Mouse (Mus musculus) MEL (cell line): ENCODE measurements around the gene Nt5c3b. TPM values are rescaled to one million over a fixed set of nuclear protein-coding genes. Genes with fewer than 3 reads are reported as not detected.
A peak's percentile ranks its signal among the peaks of the same experiment; 100 is the strongest.

Experiments
- DNase-seq: peaks from one replicate; pipeline ENCODE4 v3.0.0; 2011; ENCODE audit warnings: low read depth, low spot score
- H3K27ac ChIP-seq: 2 replicates; pipeline ENCODE4 v1.5.1; 2012; ENCODE audit warnings: low read depth, mild to moderate bottlenecking, control low read depth, low read length, moderate library complexity; ENCODE audit not compliant: control insufficient read depth
- H3K27me3 ChIP-seq, 2 experiments: fragments of 150-350 bp in 1 of 2; sonication (generic) in 1 of 2; 2 replicates each; pipeline ENCODE4 v1.6.1; 2012; ENCODE audit warnings: low read length in 2 of 2, mild to moderate bottlenecking in 2 of 2, improper control_type of control experiment in 1 of 2, moderate library complexity in 1 of 2; ENCODE audit not compliant: insufficient read depth in 2 of 2, control insufficient read depth in 1 of 2
- H3K36me3 ChIP-seq, 2 experiments: 2 replicates each; pipeline ENCODE4 v1.6.1; 2012 to 2014; ENCODE audit warnings: low read length in 2 of 2, improper control_type of control experiment in 1 of 2, inconsistent platforms in 1 of 2, mild to moderate bottlenecking in 1 of 2; ENCODE audit not compliant: insufficient read depth in 2 of 2, control insufficient read depth in 1 of 2
- H3K4me1 ChIP-seq, 2 experiments: fragments of 150-350 bp in 1 of 2; sonication (generic) in 1 of 2; 2 replicates each; pipeline ENCODE4 v1.6.1; 2012; ENCODE audit warnings: low read length in 2 of 2, improper control_type of control experiment in 1 of 2, mild to moderate bottlenecking in 1 of 2; ENCODE audit not compliant: insufficient read depth in 2 of 2, control insufficient read depth in 1 of 2
- H3K4me3 ChIP-seq, 2 experiments: fragments of 150-350 bp in 1 of 2; sonication (generic) in 1 of 2; 2 replicates each; pipeline ENCODE4 v1.5.1; 2012; ENCODE audit warnings: low read depth in 2 of 2, low read length in 2 of 2, mild to moderate bottlenecking in 2 of 2, moderate library complexity in 2 of 2, control low read depth in 1 of 2, improper control_type of control experiment in 1 of 2; ENCODE audit not compliant: control insufficient read depth in 1 of 2, insufficient read depth in 1 of 2
- H3K79me2 ChIP-seq: 2 replicates; pipeline ENCODE4 v1.6.1; 2012; ENCODE audit warnings: mild to moderate bottlenecking, low read length, moderate library complexity; ENCODE audit not compliant: control insufficient read depth, poor library complexity, insufficient read depth
- H3K9ac ChIP-seq: 2 replicates; pipeline ENCODE4 v1.6.1; 2012; ENCODE audit warnings: low read depth, mild to moderate bottlenecking, control low read depth, low read length, moderate library complexity; ENCODE audit not compliant: control insufficient read depth, poor library complexity, severe bottlenecking
- H3K9me3 ChIP-seq: fragments of 150-350 bp; sonication (generic); replicated peaks from 2 replicates; pipeline ENCODE4 v1.6.1; 2012; ENCODE audit warnings: mild to moderate bottlenecking, low read length, improper control_type of control experiment, moderate library complexity; ENCODE audit not compliant: insufficient read depth
- BHLHE40 ChIP-seq: IDR thresholded peaks from 2 replicates; pipeline ENCODE4 v1.6.1; 2012; ENCODE audit warnings: low read depth, mild to moderate bottlenecking, inconsistent platforms, low read length, improper control_type of control experiment, borderline replicate concordance
- CHD1 ChIP-seq: IDR thresholded peaks from 2 replicates; pipeline ENCODE4 v1.6.1; 2012; ENCODE audit warnings: low read depth, mild to moderate bottlenecking, inconsistent platforms, low read length, improper control_type of control experiment
- CHD2 ChIP-seq: IDR thresholded peaks from 2 replicates; pipeline ENCODE4 v1.6.1; 2011; ENCODE audit warnings: low read length, improper control_type of control experiment
- GABPA ChIP-seq: IDR thresholded peaks from 2 replicates; pipeline ENCODE4 v1.6.1; 2012; ENCODE audit warnings: low read depth, mild to moderate bottlenecking, inconsistent platforms, low read length, improper control_type of control experiment, moderate library complexity
- GATA1 ChIP-seq: IDR thresholded peaks from 2 replicates; pipeline ENCODE4 v1.6.1; 2011; ENCODE audit warnings: low read depth, low read length, improper control_type of control experiment
- HCFC1 ChIP-seq: IDR thresholded peaks from 2 replicates; pipeline ENCODE4 v1.6.1; 2012; ENCODE audit warnings: low read depth, mild to moderate bottlenecking, inconsistent platforms, low read length, improper control_type of control experiment, moderate library complexity
- KAT2A ChIP-seq: conservative IDR thresholded peaks from 2 replicates; pipeline ENCODE4 v1.6.1; 2012; ENCODE audit warnings: low read depth, low read length, improper control_type of control experiment, inconsistent platforms
- MYB ChIP-seq: IDR thresholded peaks from 2 replicates; pipeline ENCODE4 v1.6.1; 2011; ENCODE audit warnings: mild to moderate bottlenecking, low read depth, low read length, improper control_type of control experiment
- MYC ChIP-seq: IDR thresholded peaks from 2 replicates; pipeline ENCODE4 v1.6.1; 2011; ENCODE audit warnings: low read depth, mild to moderate bottlenecking, low read length, improper control_type of control experiment, moderate library complexity
- NRF1 ChIP-seq: IDR thresholded peaks from 2 replicates; pipeline ENCODE4 v1.6.1; 2014; ENCODE audit warnings: low read depth, mild to moderate bottlenecking, inconsistent platforms, low read length, improper control_type of control experiment, moderate library complexity; ENCODE audit not compliant: poor library complexity, insufficient read depth, severe bottlenecking
- POLR2A ChIP-seq, 2 experiments: IDR thresholded peaks; 2 replicates each; pipeline ENCODE4 v1.6.1; 2011 to 2012; ENCODE audit warnings: low read length in 2 of 2, mild to moderate bottlenecking in 2 of 2, control low read depth in 1 of 2, improper control_type of control experiment in 1 of 2, low read depth in 1 of 2, moderate library complexity in 1 of 2; ENCODE audit not compliant: control insufficient read depth in 1 of 2, insufficient read depth in 1 of 2, poor library complexity in 1 of 2
- RAD21 ChIP-seq: IDR thresholded peaks from 2 replicates; pipeline ENCODE4 v1.6.1; 2011; ENCODE audit warnings: mild to moderate bottlenecking, low read depth, low read length, improper control_type of control experiment
- RCOR1 ChIP-seq: IDR thresholded peaks from 2 replicates; pipeline ENCODE4 v1.6.1; 2012; ENCODE audit warnings: low read depth, mild to moderate bottlenecking, inconsistent platforms, low read length, improper control_type of control experiment
- SIN3A ChIP-seq: IDR thresholded peaks from 2 replicates; pipeline ENCODE4 v1.6.1; 2012; ENCODE audit warnings: low read length, improper control_type of control experiment, inconsistent platforms
- TAL1 ChIP-seq: IDR thresholded peaks from 2 replicates; pipeline ENCODE4 v1.6.1; 2012; ENCODE audit warnings: mild to moderate bottlenecking, inconsistent platforms, low read length, moderate library complexity, mixed read lengths
- TBP ChIP-seq: IDR thresholded peaks from 2 replicates; pipeline ENCODE4 v1.8.0; 2011; ENCODE audit warnings: low read depth, low read length, improper control_type of control experiment
- TCF12 ChIP-seq: IDR thresholded peaks from 2 replicates; pipeline ENCODE4 v1.6.1; 2014; ENCODE audit warnings: low read depth, mild to moderate bottlenecking, inconsistent platforms, low read length, improper control_type of control experiment, moderate library complexity
- UBTF ChIP-seq: IDR thresholded peaks from 2 replicates; pipeline ENCODE4 v1.6.1; 2012; ENCODE audit warnings: low read depth, mild to moderate bottlenecking, inconsistent platforms, low read length, improper control_type of control experiment, moderate library complexity, borderline replicate concordance; ENCODE audit not compliant: insufficient read depth
- USF1 ChIP-seq: IDR thresholded peaks from 2 replicates; pipeline ENCODE4 v1.6.1; 2014; ENCODE audit warnings: low read depth, mild to moderate bottlenecking, inconsistent platforms, low read length, improper control_type of control experiment, moderate library complexity
- ZKSCAN1 ChIP-seq: IDR thresholded peaks from 2 replicates; pipeline ENCODE4 v1.6.1; 2012; ENCODE audit warnings: low read depth, mild to moderate bottlenecking, inconsistent platforms, low read length, improper control_type of control experiment, moderate library complexity
- ZMIZ1 ChIP-seq: IDR thresholded peaks from 2 replicates; pipeline ENCODE4 v1.6.1; 2012; ENCODE audit warnings: low read depth, mild to moderate bottlenecking, inconsistent platforms, low read length, improper control_type of control experiment, moderate library complexity
- ZNF384 ChIP-seq: IDR thresholded peaks from 2 replicates; pipeline ENCODE4 v1.6.1; 2012; ENCODE audit warnings: low read depth, mild to moderate bottlenecking, inconsistent platforms, low read length, improper control_type of control experiment
- polyA plus RNA-seq, 2 experiments: library from polyadenylated mRNA; stranded (reverse) in 1 of 2; unstranded in 1 of 2; fragments of >175 nt in 1 of 2; fragments of >200 nt in 1 of 2; gene quantifications; 2 replicates each; pipeline versions ENCODE4 v1.2.1 to v1.2.4; 2012; ENCODE audit warnings: low replicate concordance in 2 of 2, low read depth in 1 of 2; ENCODE audit not compliant: insufficient read length in 2 of 2, insufficient read depth in 1 of 2, missing spikeins in 1 of 2
- total RNA-seq: library from RNA; depleted of rRNA; stranded (reverse); fragments of 300-350 nt; gene quantifications from 2 replicates; pipeline ENCODE4 v1.2.3, GENCODE M21; 2012

Gene Nt5c3b
- total and polyA plus RNA-seq, 3 experiments: 61.3 to 287 (median 79.2) TPM

- TF ChIP-seq TCF12 (peak; percentile 73), ZKSCAN1 (no peak), ZMIZ1 (peak; percentile 75), TBP (no peak; the same call in 1 of the 2 replicates), BHLHE40 (no peak), RCOR1 (no peak), SIN3A (peak; percentile 44), HCFC1 (peak; percentile 67), KAT2A (no peak), UBTF (0 out of 2 replicates have a peak, but pooled peaks have one; percentile 68), GATA1 (no peak), MYC (no peak), MYB (no peak), CHD2 (no peak), CHD1 (no peak), TAL1 (no peak)
These were observed 701 bp downstream of the Nt5c3b start (continued) for GRCm38 (mm10) chr11:100440691-100441522.

DNA sequence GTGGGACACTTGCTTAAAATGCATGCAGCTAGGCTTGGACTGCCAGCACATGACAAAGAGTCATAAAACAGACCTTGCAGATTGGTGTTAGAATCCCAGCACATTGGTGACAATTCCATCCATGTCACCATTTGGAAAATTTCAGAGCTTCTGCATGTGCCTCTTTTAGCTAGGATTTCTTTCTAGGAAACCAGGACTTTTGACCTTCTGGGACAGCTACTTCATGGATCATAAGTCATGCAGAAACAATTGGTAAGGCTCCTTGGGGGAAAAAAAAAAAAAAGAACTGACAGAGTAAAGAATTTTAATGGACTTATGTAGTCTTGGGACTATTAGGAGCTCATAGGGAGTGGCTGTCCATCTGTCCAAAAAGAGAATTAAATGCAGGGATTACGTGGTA is 3.7 kb downstream of the Nt5c3b start:
- Histone ChIP-seq H3K4me3 (no peak overlapping the region), H3K4me1 (peaks cover 2 to 12% of the 10 kb centered on the region in 2 experiments; a peak in 3 of 4 replicates), H3K27ac (no peak overlapping the region), H3K9ac (no peak overlapping the region), H3K79me2 (peaks cover 5% of the 10 kb centered on the region; the same call in 1 of the 2 replicates), H3K9me3 (no peaks in the 10 kb centered on the region), H3K27me3 (no peaks in the 10 kb centered on the region), H3K36me3 (peaks cover 0 to 9% of the 10 kb centered on the region in 2 experiments; a peak in 2 of 4 replicates)
- DNase-seq: no peak
- TF ChIP-seq ZKSCAN1 (no peak), ZNF384 (no peak), RAD21 (no peak), GABPA (no peak), HCFC1 (no peak), USF1 (no peak), TAL1 (no peak), ZMIZ1 (no peak), RCOR1 (no peak), SIN3A (no peak), CHD2 (no peak), POLR2A (IDR thresholded peaks at IDR 0.05; ENCODE audit: control insufficient read depth in 1 of 2, insufficient read depth in 1 of 2, low read depth in 1 of 2, low read length in 2 of 2, poor library complexity in 1 of 2) (no peak), NRF1 (no peak)
